Mouse (Mus musculus) neural tube, embryonic 15.5 days (tissue): Measurements from ENCODE around the gene Gda. TPM values are rescaled to one million over a fixed set of nuclear protein-coding genes. Genes with fewer than 3 reads are reported as not detected.

Experiments
- ATAC-seq: fragments of 200-750 bp; cut with Nextera tagmentation; 2 replicates; pipeline ENCODE4 v1.8.0; 2017; ENCODE audit warnings: mild to moderate bottlenecking, moderate TSS enrichment, moderate library complexity; ENCODE audit not compliant: low FRiP score
- H3K27ac ChIP-seq: fragments of 300-500 bp; sonication (generic); replicated peaks from 2 replicates; pipeline ENCODE4 v1.5.1; 2015; ENCODE audit warnings: mild to moderate bottlenecking, inconsistent platforms
- H3K27me3 ChIP-seq: fragments of 300-500 bp; sonication (generic); replicated peaks from 2 replicates; pipeline ENCODE4 v1.6.1; 2015; ENCODE audit warnings: inconsistent platforms
- H3K36me3 ChIP-seq: fragments of 300-500 bp; sonication (generic); 2 replicates; pipeline ENCODE4 v1.6.1; 2015; ENCODE audit warnings: inconsistent platforms
- H3K4me1 ChIP-seq: fragments of 300-500 bp; sonication (generic); 2 replicates; pipeline ENCODE4 v1.6.1; 2015; ENCODE audit warnings: inconsistent platforms
- H3K4me2 ChIP-seq: fragments of 300-500 bp; sonication (generic); 2 replicates; pipeline ENCODE4 v1.6.1; 2015; ENCODE audit warnings: inconsistent platforms, mild to moderate bottlenecking, moderate library complexity
- H3K4me3 ChIP-seq: fragments of 300-500 bp; sonication (generic); replicated peaks from 2 replicates; pipeline ENCODE4 v1.5.1; 2015; ENCODE audit warnings: mild to moderate bottlenecking, inconsistent platforms
- H3K9ac ChIP-seq: fragments of 300-500 bp; sonication (generic); replicated peaks from 2 replicates; pipeline ENCODE4 v1.6.1; 2015; ENCODE audit warnings: mild to moderate bottlenecking, inconsistent platforms
- H3K9me3 ChIP-seq: fragments of 300-500 bp; sonication (generic); replicated peaks from 2 replicates; pipeline ENCODE4 v1.6.1; 2016; ENCODE audit warnings: inconsistent platforms
- WGBS: fragments of 180-500 bp; shearing (Covaris S2); methylation state at CpG from one replicate; pipeline ENCODE4 v1.1.7; 2015; ENCODE audit warnings: mixed read lengths; 5-methylcytosine and 5-hydroxymethylcytosine counted together
- polyA plus RNA-seq: library from polyadenylated mRNA; unstranded; fragments of >200 nt; fragmentation: Nextera tagmentation; extraction: Ambion mirVana; gene quantifications from 2 replicates; pipeline ENCODE4 v1.2.1, GENCODE M21; 2015

Gene Gda
- polyA plus RNA-seq, 1 experiment from 2014 or later, result 0.51 TPM

DNA sequence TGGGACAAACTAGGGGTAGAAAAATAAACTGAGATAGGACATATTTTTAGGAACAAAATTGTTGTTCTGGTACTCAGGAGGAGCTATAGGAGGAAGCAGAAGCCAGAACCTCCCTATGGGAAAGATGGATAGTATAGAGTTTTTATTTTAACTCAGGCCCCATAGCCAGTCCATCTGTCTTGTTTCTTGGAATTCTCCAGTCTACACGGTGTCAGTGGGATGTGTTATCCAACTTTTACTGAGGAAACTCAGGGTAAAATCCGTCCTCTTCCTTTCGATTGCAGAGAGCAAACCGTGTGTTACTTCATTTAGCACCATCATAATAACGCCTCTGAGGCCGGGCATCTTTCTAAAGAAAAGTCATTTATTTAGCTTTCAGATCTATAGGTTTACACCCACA, 104.1 kb downstream of the Gda start:
- no peak for ATAC-seq
- Histone ChIP-seq H3K9me3 (no peaks in the 10 kb centered on the region), H3K4me3 (no peak overlapping the region), H3K9ac (no peak overlapping the region), H3K4me1 (no peaks in the 10 kb centered on the region), H3K36me3 (no peaks in the 10 kb centered on the region), H3K27ac (no peak overlapping the region), H3K27me3 (no peaks in the 10 kb centered on the region), H3K4me2 (no peak overlapping the region)
- 90% methylated on average over 6 of the region's 6 CpGs for WGBS

DNA sequence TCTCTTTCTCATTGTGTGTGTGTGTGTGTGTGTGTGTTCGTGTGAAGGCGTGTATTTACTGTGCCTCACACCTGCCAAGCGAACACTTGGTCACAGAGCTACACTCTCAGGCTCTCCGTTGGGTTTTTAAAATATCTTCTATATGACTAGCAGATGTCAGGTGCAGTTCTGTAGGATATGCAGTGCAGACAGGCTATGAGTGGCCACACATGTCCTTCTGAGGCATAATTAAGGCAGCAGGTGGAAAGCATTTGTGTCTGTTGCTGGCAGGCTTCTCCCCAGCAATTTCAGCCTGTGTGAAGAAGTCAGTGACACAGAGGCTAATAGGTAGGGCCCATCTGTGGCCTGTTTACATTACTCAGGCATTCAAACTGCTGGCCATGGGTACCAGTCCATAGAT, 104.7 kb downstream of the Gda start:
- Histone ChIP-seq H3K4me1 (no peaks in the 10 kb centered on the region), H3K27me3 (no peaks in the 10 kb centered on the region), H3K36me3 (no peaks in the 10 kb centered on the region), H3K27ac (no peak overlapping the region), H3K9me3 (no peaks in the 10 kb centered on the region), H3K4me3 (no peak overlapping the region), H3K4me2 (no peak overlapping the region), H3K9ac (no peak overlapping the region)
- 69% methylated on average over 4 of the region's 4 CpGs for WGBS
- no peak for ATAC-seq

DNA sequence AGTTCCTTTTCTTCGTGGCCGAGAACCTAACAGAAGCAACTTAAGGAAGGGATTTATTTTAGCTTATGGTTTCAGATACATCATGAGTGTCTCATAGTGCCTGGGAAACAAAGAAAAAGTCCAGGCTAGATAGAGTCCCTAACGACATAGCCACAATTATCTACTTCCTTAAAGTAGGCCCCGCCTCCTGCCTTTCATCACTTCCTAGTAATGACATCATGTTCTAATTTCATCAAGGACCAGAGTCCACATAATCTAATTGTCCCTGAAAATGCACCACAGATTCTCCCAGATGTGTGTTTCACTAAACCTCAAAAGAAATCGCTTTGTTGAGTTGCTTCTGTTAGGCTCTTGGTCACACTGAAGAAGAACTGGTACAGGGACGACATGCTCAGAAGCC, 115.5 kb downstream of the Gda start:
- no peak overlapping the region for H3K4me2 ChIP-seq
- no peaks in the 10 kb centered on the region for H3K9me3 ChIP-seq
- ATAC-seq, result no peak

DNA sequence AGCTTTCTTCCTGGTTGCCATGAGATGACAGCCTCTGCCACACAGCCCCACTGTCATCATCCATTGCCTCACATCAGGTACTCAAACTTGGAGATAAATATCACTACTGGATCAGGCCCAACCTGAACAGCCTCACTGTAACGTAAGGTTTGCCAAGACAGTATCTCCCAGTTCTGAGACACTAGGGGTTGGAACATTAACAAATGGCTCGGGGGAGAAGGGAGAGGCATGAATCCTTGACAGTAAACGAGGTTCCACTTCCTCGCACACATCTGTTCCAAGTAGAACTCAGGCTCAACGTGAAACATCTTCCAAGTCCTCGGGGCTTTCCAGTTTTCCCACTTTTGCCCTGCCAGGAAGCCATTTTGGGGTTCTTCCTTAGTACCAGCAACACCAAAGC, 123.6 kb downstream of the Gda start:
- no peak overlapping the region for H3K4me2 ChIP-seq
- no peak overlapping the region for H3K4me3 ChIP-seq
- no peak overlapping the region for H3K9ac ChIP-seq
- 76% methylated on average over 6 of the region's 6 CpGs for WGBS
- H3K27ac ChIP-seq, result no peak overlapping the region
- no peak for ATAC-seq
- no peaks in the 10 kb centered on the region for H3K36me3 ChIP-seq
- no peaks in the 10 kb centered on the region for H3K9me3 ChIP-seq
- no peaks in the 10 kb centered on the region for H3K4me1 ChIP-seq
- no peaks in the 10 kb centered on the region for H3K27me3 ChIP-seq

More for the DNA sequence above, 115.5 kb downstream of the Gda start:
- WGBS, result 96% methylated on average over 6 of the region's 6 CpGs
- Histone ChIP-seq H3K4me1 (no peaks in the 10 kb centered on the region), H3K27me3 (no peaks in the 10 kb centered on the region), H3K4me3 (no peak overlapping the region), H3K36me3 (no peaks in the 10 kb centered on the region), H3K27ac (no peak overlapping the region), H3K9ac (no peak overlapping the region)

DNA sequence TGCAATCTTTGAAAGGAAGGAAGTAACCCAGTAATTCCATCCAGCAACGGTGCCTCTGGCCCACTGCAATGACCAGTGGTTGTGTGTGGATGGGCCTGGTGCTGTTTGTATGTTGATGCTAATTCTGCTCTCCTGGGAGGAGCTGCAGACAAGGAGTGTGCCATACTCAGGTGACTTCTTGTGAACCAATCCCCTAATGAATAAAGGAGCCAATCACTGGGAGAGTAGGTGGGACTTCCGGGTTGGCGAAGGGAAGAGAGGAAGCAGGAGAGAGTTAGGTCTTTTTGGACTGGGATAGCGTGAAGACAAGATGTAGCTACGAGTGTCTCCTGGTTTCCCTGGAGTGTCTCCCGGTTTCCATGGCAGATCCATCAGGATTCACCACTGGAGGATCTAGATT, 126.6 kb downstream of the Gda start:
- H3K27ac ChIP-seq, result no peak overlapping the region
- H3K4me3 ChIP-seq, result no peak overlapping the region
- no peak overlapping the region for H3K4me2 ChIP-seq
- no peak overlapping the region for H3K9ac ChIP-seq
- H3K36me3 ChIP-seq, result no peaks in the 10 kb centered on the region
- no peaks in the 10 kb centered on the region for H3K27me3 ChIP-seq
- no peaks in the 10 kb centered on the region for H3K4me1 ChIP-seq
- WGBS, result 94% methylated on average over 6 of the region's 6 CpGs
- no peaks in the 10 kb centered on the region for H3K9me3 ChIP-seq
- no peak for ATAC-seq

Other genes with a start within 250 kb of the Gda start
- 149 and 174 TPM in 2 replicates for gene Zfand5, start 201.2 kb downstream of the Gda start, polyA plus RNA-seq
- gene 1110059E24Rik, start 179.5 kb upstream of the Gda start, polyA plus RNA-seq, result 54.6 and 58.3 TPM in 2 replicates
- gene Abhd17b, start 179.7 kb upstream of the Gda start, polyA plus RNA-seq, result 39.6 and 42.3 TPM in 2 replicates